Mouse (Mus musculus) brain, embryonic 18.5 days (tissue): ENCODE measurements around the gene Ercc6l2.

Source experiments
- DNase-seq: peaks from one replicate; pipeline ENCODE4 v3.0.0-alpha.2; 2012; ENCODE audit warnings: low read depth, low spot score

Ercc6l2 gene

GRCm38 (mm10) chr13:63814746-63815681 lies at the start of gene Ercc6l2:
Ercc6l2 (plus strand) TSS chr13:63815240.
- DNase-seq, result peak; percentile 99

DNA sequence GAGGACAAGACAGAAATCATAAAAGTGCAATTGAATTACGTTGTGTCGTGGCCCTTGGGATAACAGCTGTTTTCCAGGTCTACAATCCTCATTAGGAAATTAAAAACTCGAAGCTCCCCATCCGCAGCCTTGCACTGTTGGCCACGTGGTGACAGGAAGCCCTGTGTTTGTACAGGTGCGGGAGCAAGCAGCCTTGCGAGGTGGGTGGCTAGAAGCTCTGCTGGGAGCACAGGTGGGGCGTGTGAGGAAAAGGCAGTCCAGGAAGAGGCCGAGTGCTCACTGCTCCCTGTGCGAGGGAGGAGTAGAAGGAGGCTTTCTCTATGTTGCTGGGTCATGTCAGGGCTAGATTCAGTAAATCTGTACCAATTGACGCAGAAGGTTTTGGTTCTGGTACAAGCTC lies 49.0 kb upstream of the Ercc6l2 start:
- DNase-seq, result no peak

DNA sequence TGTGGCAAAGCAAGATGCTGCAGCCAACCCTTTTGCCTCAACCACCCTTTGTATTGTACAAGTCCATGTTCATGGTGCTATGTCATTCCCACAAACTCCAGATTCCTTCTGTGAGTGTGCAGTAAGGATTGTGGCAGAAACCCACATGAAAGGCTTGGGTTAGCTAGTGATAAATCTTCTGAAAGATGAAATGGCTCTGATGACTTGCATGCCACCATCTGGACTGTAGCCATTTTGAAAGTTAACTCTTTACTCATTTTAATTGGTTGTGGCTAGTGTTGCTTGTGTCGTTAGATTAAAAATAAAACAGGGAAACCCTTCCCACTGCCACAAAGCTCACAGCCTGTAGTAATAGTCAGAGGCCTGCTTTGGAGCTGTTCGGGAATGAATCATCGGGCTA lies 44.0 kb upstream of the Ercc6l2 start:
- DNase-seq, result no peak

DNA sequence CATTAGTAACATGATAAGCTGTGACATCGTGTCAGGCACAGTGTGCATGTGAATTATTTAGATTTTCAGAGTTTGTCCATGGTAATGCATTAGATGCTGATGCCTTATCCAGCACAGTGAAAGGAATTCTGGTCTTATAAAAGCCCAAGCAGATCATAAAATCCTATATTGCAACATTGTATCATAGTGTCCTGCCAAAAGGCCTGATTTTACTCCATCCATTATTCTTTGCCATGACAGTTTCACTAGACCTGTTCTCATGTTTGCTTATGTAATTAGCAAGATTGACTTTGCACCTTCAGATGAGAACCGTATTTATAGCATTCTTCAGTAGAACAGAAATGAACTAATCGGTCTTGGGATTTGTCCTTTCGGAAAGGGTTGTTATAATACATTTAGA lies 36.1 kb upstream of the Ercc6l2 start:
- DNase-seq, result no peak

GRCm38 (mm10) chr13:63779376-63780291 lies 35.4 kb upstream of the Ercc6l2 start:
- peak; percentile 45 for DNase-seq

DNA sequence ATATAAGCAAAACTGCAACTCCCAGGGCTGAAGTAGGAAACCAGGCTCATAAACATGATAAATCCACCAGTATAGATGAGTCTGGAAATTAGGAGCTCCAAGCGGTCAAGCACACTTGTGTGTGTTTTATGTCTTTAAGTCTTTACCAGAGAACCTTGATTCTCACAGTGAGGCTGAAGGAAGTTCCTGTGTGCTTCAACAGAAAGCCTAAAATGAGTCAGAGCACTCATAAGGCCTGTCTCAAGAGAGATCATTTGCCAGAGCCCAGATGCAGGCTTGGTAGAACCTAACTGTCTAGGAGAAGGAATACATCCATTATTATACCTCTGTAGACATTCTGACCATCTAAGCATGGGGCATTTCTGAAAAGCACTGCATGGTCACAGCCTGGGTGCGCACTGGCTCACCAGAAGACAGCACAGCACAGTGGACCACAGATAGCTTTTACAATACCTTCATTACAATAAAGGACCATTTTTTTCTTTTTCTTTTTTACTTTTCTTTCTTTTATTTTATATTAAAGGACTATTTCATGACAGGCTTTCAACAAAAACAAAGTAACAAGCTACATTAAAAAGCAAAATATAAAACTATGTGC lies 22.7 kb upstream of the Ercc6l2 start:
- no peak for DNase-seq

- DNase-seq, result no peak
These were observed 21.4 kb upstream of the Ercc6l2 start for GRCm38 (mm10) chr13:63793345-63794308.

- DNase-seq, result no peak
These were observed 16.4 kb upstream of the Ercc6l2 start for GRCm38 (mm10) chr13:63798677-63799076.

DNA sequence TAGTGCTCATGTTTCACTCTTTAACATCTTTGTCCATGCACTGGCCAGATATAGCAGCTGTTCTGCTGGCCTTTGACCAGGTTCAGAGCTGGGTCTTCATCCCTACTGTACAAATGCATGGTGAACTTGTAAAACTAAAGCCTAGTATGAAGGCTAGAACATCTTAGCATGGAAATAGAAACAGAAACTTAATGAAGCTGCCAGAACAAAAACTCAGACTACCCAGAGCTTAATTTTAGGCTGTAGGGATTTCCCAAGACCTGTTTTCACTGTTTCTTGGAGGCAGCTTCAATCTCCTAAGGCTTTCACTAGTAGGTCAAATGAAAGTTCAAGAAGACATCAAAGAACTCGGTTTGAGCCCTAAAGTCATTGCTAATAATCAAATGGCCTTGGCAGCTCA lies 15.1 kb upstream of the Ercc6l2 start:
- DNase-seq, result no peak

- DNase-seq, result no peak
These were observed 13.8 kb upstream of the Ercc6l2 start for GRCm38 (mm10) chr13:63801289-63801688.

- DNase-seq, result no peak
These were observed 7.8 kb upstream of the Ercc6l2 start for GRCm38 (mm10) chr13:63807233-63807632.

DNA sequence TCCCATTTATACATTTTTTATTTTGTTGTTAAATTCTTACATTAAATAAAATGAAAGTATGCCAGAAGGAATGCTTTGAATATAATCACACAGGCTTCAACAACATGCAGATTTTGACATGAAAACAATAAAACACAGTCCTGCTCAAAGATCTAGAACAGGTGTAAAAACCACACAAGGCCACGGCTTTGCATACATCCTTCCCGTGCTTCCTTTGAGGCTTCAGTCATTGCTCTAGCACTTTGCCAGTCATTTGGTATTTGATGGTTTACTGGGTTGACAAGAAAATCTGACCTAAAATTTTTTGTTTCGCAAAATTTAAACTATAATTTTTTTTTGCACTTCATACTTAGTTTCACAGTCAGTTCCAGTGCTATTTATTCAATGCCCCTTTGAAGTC lies 7.1 kb upstream of the Ercc6l2 start:
- no peak for DNase-seq

- DNase-seq, result no peak
These were observed 3.6 kb upstream of the Ercc6l2 start for GRCm38 (mm10) chr13:63811477-63811876.

- no peak for DNase-seq
These were observed 891 bp downstream of the Ercc6l2 start for GRCm38 (mm10) chr13:63815931-63816330.

- no peak for DNase-seq
These were observed 30.7 kb downstream of the Ercc6l2 start for GRCm38 (mm10) chr13:63845758-63846157.

GRCm38 (mm10) chr13:63850308-63851011 lies 35.4 kb downstream of the Ercc6l2 start:
- DNase-seq, result no peak

GRCm38 (mm10) chr13:63872585-63873282 lies 57.7 kb downstream of the Ercc6l2 start:
- no peak for DNase-seq

- no peak for DNase-seq
These were observed 62.1 kb downstream of the Ercc6l2 start for GRCm38 (mm10) chr13:63877138-63877537.

DNA sequence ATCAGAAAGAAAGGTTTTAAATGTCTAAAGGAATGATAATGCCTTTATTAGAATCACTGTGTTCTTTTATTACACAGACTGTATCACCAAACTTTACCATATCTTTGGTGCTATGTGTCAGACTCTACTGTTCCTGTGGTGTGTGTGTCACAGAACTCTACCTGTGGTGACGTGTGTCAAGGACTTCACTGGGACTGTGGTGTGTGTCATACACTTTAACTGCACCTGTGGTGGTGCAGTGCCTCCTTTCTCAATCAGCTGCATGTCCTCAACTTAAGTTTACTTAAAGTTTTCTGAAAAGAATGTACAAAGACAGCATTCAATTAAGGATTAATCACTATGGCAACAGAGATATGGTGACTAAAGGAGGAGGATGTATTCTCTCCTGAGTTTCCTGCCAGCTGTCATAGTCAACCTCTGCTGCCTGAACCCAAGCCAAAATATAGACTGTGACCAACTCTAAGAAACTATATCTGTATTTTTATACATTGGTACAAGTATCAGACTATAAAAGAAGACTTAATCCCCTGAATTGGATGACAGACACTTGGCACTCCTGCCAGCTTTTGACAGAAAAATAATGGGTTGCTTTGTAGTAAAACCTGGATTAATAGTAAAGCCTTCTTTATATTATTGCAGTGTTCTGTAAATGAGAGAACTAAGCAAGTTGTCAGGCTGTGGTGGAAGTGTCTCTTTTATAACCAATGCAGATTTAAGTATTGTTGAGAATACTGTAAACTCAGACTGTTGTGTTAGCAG lies 64.2 kb downstream of the Ercc6l2 start:
- no peak for DNase-seq
